Mouse (Mus musculus) heart, adult 11 months (tissue): Measurements from ENCODE around the gene Slc30a7.

ENCODE experiments used
- DNase-seq: peaks from one replicate; pipeline ENCODE4 v3.0.0; 2022

Slc30a7 gene

DNA sequence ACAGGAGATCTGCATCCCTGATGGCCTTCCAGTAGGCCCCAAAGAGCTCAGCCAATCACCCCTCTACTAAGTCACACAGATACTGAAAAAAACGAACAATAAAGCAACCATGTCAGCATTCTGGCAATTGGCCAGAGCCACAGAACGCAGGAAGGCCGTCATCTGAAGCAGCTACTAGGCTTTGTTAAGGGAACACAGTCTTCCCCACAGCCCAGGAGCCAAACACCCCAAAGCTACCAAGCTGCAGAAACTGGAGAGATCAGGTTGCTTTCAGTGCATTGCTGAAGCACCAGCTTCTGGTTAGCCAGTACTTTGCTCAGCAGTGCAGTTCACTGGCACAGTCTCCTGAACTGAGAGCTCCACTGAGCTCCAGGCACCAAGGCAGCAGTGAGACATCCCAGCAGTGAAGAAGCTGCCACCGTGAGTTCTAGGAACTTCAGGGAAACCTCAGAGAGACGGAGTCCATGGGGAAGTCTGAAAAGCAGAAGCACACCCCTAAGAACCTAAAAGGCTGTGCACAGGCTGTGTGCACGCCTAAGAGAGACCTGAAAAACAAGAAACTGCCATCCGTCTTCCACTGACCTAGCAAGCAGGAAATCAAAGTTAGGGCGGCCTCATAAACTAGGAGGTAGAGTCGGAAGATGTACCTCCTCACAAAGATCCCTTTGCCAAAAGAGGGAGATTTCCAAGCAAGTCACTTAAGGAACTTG lies 21.9 kb downstream of the Slc30a7 start:
- DNase-seq: peak; percentile 89

DNA sequence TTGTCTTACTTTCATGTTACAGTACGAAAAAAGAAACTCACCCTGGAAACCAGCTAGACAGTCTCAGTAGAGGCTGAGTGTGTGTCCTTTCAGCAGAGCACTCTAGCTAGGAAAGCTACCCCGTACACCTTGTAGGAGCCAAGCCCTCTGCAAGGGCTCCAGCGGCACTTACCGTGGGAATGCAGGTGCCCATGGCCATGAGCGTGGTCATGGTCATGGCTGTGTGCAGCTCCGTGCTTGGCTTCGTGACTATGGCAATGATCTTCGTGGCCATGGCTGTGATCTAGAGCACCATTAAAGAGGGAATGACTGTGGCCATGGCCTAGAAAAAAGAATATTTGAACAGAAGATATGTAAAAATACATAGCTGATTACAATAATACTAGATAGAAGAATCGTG lies 22.6 kb downstream of the Slc30a7 start:
- DNase-seq: peak; percentile 54

DNA sequence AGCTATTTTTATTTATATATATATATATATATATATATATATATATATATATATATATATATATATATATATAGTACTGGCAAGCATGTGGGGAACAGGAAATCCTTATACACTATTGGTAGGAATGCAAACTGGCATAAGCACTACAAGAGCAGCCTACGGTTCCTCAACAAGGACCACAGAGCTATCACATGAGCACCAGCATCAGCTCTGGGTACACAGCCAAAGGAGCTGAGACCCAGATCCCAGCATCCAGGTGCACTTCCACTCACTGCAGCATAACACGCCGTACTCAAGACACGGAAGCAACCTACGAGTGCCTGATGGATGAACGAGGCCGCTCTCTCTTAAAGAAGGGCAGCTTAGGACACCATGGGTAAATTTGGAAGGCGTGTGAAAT lies 24.0 kb downstream of the Slc30a7 start:
- DNase-seq: peak; percentile 56

DNA sequence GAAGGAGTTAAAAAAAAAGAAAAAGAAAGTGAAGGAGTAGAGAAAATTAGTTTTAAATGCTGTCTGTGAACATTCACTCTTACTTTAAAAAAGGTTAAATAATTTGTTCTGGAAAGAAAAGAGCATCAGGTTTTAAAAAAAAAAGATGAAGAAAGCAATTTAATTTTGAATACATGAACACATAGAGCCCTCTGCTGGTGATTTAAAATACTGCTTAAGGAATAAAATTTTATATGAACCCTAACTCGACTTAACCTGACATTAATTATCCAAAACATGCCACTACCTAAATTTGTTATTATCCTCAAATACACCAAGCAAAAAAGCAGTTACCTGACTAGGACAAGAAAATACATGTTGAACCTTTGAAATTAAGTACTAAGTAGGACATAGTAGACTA lies 28.2 kb downstream of the Slc30a7 start:
- no peak for DNase-seq

- DNase-seq: peak; percentile 89
These were observed 32.2 kb downstream of the Slc30a7 start for GRCm38 (mm10) chr3:115974995-115975394.

GRCm38 (mm10) chr3:115974228-115974627 lies 33.0 kb downstream of the Slc30a7 start:
- DNase-seq: peak; percentile 31

DNA sequence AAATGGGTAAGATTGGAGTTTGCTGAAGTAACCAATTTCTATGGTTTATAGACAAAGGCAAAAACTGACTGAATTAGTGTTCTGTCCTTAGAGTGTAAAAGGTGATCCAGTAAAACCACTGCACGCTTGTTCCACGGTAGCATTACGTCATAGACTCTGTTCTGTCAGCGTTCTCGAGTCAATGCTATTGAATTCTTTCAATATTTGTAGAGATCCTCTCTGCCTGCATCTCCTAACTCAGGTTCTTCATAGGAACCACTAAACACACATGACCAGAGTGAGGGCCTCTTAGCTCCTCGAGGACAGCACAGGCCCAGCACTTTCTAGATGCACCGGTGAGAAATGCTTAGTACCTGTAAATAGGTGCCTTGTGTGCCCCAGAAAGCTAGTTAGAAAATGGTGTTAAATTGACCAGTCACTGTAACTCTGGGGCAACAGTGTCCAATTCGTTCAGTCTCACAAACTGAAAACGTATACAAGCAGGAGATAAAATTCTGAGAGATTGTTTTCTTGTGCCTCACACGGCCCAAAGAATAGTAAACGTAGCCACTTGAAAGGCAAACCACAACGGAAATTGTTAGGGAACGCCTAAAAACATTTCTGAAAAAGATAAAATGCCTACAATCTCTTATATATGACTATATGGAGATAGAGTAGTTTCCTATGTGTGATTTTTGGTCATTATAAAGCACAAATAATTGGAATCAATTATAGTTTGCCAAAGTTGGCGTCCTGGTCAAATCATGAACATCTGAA lies 35.1 kb downstream of the Slc30a7 start:
- DNase-seq: no peak

- DNase-seq: peak; percentile 66
These were observed 36.0 kb downstream of the Slc30a7 start for GRCm38 (mm10) chr3:115971045-115971785.

GRCm38 (mm10) chr3:115968745-115969530 lies 38.3 kb downstream of the Slc30a7 start:
- DNase-seq: no peak

- DNase-seq: no peak
These were observed 43.1 kb downstream of the Slc30a7 start for GRCm38 (mm10) chr3:115964071-115964470.

- DNase-seq: no peak
These were observed 43.6 kb downstream of the Slc30a7 start for GRCm38 (mm10) chr3:115963597-115963996.

DNA sequence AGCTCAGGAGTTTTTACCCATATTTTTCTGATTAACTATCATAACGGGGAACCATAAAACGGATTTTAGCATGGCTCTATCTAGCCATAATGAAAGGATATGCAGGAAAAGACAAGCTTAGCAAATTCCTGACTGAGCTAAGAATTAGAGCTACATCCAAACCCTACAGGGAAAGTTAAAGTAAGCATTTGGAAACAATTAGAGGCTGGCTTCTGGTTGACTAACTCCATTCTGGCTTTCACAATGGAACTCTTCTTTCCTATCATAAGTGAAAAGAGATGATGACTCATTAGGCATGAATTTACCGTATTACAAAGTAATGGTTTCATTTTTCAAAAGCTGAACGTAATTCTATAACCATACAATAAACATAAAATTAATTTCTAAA lies 45.2 kb downstream of the Slc30a7 start:
- DNase-seq: no peak

DNA sequence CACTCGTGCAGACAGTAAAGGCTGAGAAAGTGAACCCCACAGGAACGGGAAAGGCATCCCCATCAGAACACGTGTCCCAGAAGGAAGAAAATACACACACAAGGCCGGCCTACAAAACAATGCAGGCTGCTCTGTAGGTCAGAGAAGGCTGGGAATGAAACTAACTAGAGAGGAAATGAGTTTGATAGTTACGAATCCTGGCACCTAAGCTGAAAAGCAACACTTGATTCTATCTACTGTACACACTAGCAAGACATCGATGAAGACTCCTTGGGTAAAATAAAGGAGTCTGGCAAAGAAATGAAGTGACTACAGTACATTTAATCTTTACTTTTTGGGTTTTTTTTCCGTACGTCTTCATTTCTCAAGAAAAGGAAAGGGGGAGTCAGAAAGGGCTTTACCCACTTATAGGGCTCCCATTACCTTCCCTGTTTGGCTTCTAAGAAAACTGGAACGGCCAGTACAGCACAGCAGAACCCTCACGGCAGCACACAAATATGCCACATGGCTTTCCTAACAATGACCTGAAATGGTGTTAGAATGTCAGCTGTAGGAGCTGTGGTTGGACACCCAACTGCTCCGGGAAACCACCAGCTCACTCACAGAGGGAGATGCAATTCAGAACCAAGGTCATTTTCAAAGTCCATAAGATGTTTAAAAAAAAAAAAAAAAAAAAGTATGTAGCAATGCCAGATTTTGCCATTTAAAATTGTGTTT lies 45.7 kb downstream of the Slc30a7 start:
- DNase-seq: no peak

GRCm38 (mm10) chr3:115957223-115957622 lies 50.0 kb downstream of the Slc30a7 start:
- DNase-seq: peak; percentile 75

GRCm38 (mm10) chr3:115953088-115953487 lies 54.1 kb downstream of the Slc30a7 start:
- DNase-seq: no peak

DNA sequence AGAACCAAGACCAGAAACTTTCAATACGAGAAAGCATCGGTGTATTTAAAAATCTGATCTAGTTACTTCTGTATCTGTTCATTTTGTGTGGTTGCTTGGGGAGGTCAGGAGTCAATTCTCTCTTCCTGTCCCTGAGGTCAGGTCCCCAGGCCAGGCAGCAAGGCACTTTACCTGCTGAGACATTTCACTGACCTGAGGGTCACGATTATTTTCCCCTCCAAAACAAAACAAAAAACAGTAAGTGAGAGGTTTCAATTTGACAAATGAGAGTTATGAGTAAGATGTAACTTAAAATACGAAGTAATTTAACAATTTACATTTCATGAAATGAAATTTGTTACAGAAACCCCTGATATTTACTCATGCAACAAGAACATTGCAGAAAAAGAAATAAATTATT lies 54.9 kb downstream of the Slc30a7 start:
- DNase-seq: no peak

GRCm38 (mm10) chr3:115951221-115951620 lies 56.0 kb downstream of the Slc30a7 start:
- peak; percentile 84 for DNase-seq

DNA sequence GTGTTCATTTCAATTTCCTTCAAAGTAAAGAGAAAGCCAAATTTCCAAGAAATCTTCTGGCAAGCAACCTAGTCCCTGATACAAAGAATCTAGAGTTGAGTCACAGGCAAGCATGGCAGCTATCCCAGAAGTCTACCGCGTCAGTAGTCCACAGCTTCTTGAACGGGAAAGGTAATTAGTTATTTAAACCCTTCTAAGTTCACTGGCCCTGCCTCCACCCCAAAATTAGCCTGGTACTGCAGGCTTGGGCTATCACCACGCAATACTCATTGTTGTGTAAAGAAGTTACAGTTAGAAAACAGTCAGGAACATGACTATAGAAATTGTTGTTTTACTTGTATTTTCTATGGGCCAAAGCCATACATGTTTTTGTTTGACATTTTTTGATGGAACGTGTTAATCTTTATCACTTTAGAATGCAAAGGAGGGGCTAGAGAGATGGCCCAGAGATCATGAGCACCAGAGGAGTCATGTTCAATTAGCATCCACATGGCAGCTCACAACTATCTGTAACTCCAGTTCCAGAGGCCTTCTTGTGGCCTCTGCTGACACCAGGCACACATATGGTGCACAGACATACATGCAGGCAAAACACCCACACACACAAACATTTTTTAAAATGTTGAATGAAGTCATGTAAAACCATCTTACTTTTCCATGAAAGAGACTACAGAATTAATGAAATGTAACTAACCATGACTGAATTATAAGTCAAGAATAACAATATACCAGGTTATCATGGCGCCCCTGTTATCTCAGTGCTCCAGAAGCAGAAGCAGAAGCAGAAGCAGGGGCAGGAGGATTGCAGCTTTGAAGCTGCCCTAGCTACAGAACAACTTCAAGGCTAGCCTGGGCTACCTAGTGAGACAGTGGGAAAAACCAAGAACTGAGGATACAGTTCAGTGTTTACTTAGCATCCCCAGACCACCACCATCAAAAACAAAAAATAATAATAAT lies 57.0 kb downstream of the Slc30a7 start:
- no peak for DNase-seq

- DNase-seq: no peak
These were observed 57.8 kb downstream of the Slc30a7 start for GRCm38 (mm10) chr3:115949220-115949920.

GRCm38 (mm10) chr3:115946272-115946671 lies 60.9 kb downstream of the Slc30a7 start:
- no peak for DNase-seq
